Mouse (Mus musculus): ENCODE measurements around the gene Ndufb6. TPM values are rescaled to one million over a fixed set of nuclear protein-coding genes. Genes with fewer than 3 reads are reported as not detected.

The Ndufb6 gene
- polyA plus RNA-seq, 1 experiment from 2014 or later: 265 TPM

GRCm38 (mm10) chr4:40227886-40228285 lies 51.3 kb downstream of the Ndufb6 start:
- H3K27me3 ChIP-seq: no peaks in the 10 kb centered on the region; the same call in 1 of the 2 replicates
- no peaks in the 10 kb centered on the region for H3K4me1 ChIP-seq
- no peak overlapping the region for H3K4me3 ChIP-seq
- H3K27ac ChIP-seq (replicated peaks): no peak overlapping the region
- no peak for ATAC-seq (ENCODE audit: low FRiP score, low read depth)
- no peak overlapping the region for H3K9ac ChIP-seq (replicated peaks)
- no peak overlapping the region for H3K4me2 ChIP-seq (replicated peaks)
- WGBS: 95% methylated on average over 7 of the region's 7 CpGs
- no peaks in the 10 kb centered on the region for H3K9me3 ChIP-seq
- no peaks in the 10 kb centered on the region for H3K36me3 ChIP-seq

- Histone ChIP-seq H3K4me3 (no peak overlapping the region), H3K4me2 (replicated peaks) (no peak overlapping the region), H3K9me3 (no peaks in the 10 kb centered on the region), H3K36me3 (no peaks in the 10 kb centered on the region), H3K4me1 (no peaks in the 10 kb centered on the region), H3K27ac (replicated peaks) (no peak overlapping the region), H3K27me3 (no peaks in the 10 kb centered on the region; the same call in 1 of the 2 replicates), H3K9ac (replicated peaks) (no peak overlapping the region)
- no peak for ATAC-seq (ENCODE audit: low FRiP score, low read depth)
- WGBS: 88% methylated on average over 11 of the region's 11 CpGs
Observed at GRCm38 (mm10) chr4:40227131-40227530, 52.1 kb downstream of the Ndufb6 start.

GRCm38 (mm10) chr4:40226095-40226494 lies 53.1 kb downstream of the Ndufb6 start:
- ATAC-seq (ENCODE audit: low FRiP score, low read depth): no peak
- WGBS: 86% methylated on average over 5 of the region's 5 CpGs
- Histone ChIP-seq H3K4me2 (replicated peaks) (no peak overlapping the region), H3K4me1 (no peaks in the 10 kb centered on the region), H3K4me3 (no peak overlapping the region), H3K27ac (replicated peaks) (no peak overlapping the region), H3K9me3 (no peaks in the 10 kb centered on the region), H3K36me3 (no peaks in the 10 kb centered on the region), H3K27me3 (no peaks in the 10 kb centered on the region; the same call in 1 of the 2 replicates), H3K9ac (replicated peaks) (no peak overlapping the region)

GRCm38 (mm10) chr4:40221876-40222585 lies 57.2 kb downstream of the Ndufb6 start:
- no peak for ATAC-seq (ENCODE audit: low FRiP score, low read depth)
- 45% methylated on average over 21 of the region's 21 CpGs for WGBS

GRCm38 (mm10) chr4:40221004-40221760 lies 58.0 kb downstream of the Ndufb6 start:
- Histone ChIP-seq H3K27me3 (no peaks in the 10 kb centered on the region; the same call in 1 of the 2 replicates), H3K4me3 (no peak overlapping the region), H3K4me2 (replicated peaks) (peak overlapping the region; percentile 30), H3K4me1 (peaks cover 9% of the 10 kb centered on the region; the same call in 1 of the 2 replicates), H3K9me3 (no peaks in the 10 kb centered on the region), H3K36me3 (no peaks in the 10 kb centered on the region), H3K9ac (replicated peaks) (no peak overlapping the region), H3K27ac (replicated peaks) (no peak overlapping the region)
- ATAC-seq (ENCODE audit: low FRiP score, low read depth): no peak
- 42% methylated on average over 14 of the region's 14 CpGs for WGBS

More at GRCm38 (mm10) chr4:40221876-40222585, 57.2 kb downstream of the Ndufb6 start:
- no peaks in the 10 kb centered on the region for H3K36me3 ChIP-seq
- no peak overlapping the region for H3K9ac ChIP-seq (replicated peaks)
- no peak overlapping the region for H3K4me2 ChIP-seq (replicated peaks)
- no peaks in the 10 kb centered on the region for H3K9me3 ChIP-seq
- no peak overlapping the region for H3K27ac ChIP-seq (replicated peaks)
- no peaks in the 10 kb centered on the region; the same call in 1 of the 2 replicates for H3K27me3 ChIP-seq
- H3K4me3 ChIP-seq: no peak overlapping the region
- H3K4me1 ChIP-seq: peaks cover 9% of the 10 kb centered on the region; the same call in 1 of the 2 replicates

Other genes starting within 250 kb of the Ndufb6 start
- 58.7 and 61.4 TPM in 2 replicates for gene Aco1, start 136.3 kb downstream of the Ndufb6 start, polyA plus RNA-seq (2016; fragmentation: Nextera tagmentation; extraction: Ambion mirVana)
- 3.4 and 5.7 TPM in 2 replicates for gene Ddx58, start 39.6 kb downstream of the Ndufb6 start, polyA plus RNA-seq (2016; fragmentation: Nextera tagmentation; extraction: Ambion mirVana)
- 30.8 and 34.2 TPM in 2 replicates for gene Smim27, start 9.8 kb downstream of the Ndufb6 start, polyA plus RNA-seq (2016; fragmentation: Nextera tagmentation; extraction: Ambion mirVana)
- gene Topors, start 9.6 kb downstream of the Ndufb6 start, polyA plus RNA-seq (2016; fragmentation: Nextera tagmentation; extraction: Ambion mirVana): 50.2 and 51.1 TPM in 2 replicates
- 0.13 and 0.16 TPM in 2 replicates for gene Tmem215, start 192.8 kb upstream of the Ndufb6 start, polyA plus RNA-seq (2016; fragmentation: Nextera tagmentation; extraction: Ambion mirVana)